Mouse (Mus musculus): ENCODE measurements around the gene Dmrtc2. TPM values are rescaled to one million over a fixed set of nuclear protein-coding genes. Genes with fewer than 3 reads are reported as not detected.
A peak's percentile ranks its signal among the peaks of the same experiment; 100 is the strongest.

Gene Dmrtc2
- polyA plus RNA-seq, 1 experiment from 2014 or later: not detected

GRCm38 (mm10) chr7:24850899-24851303 is 19.0 kb upstream of the Dmrtc2 start:
- Histone ChIP-seq H3K27ac (peak overlapping the region; percentile 99), H3K9ac (peak overlapping the region; percentile 76), H3K27me3 (replicated peaks) (no peaks in the 10 kb centered on the region), H3K36me3 (no peaks in the 10 kb centered on the region), H3K4me1 (peaks cover 83% of the 10 kb centered on the region), H3K4me3 (peak overlapping the region; percentile 55), H3K9me3 (replicated peaks) (no peaks in the 10 kb centered on the region), H3K4me2 (peak overlapping the region; percentile 75)
- 6% methylated on average over 6 of the region's 6 CpGs for WGBS (ENCODE audit: insufficient replicate concordance)
- peak; percentile 48 for ATAC-seq

- peak overlapping the region; percentile 99 for H3K27ac ChIP-seq
- no peaks in the 10 kb centered on the region for H3K9me3 ChIP-seq (replicated peaks)
- no peaks in the 10 kb centered on the region for H3K27me3 ChIP-seq (replicated peaks)
- no peak for ATAC-seq
- peak overlapping the region; percentile 55 for H3K4me3 ChIP-seq
- peak overlapping the region; percentile 76 for H3K9ac ChIP-seq
- WGBS (ENCODE audit: insufficient replicate concordance): 60% methylated on average over 5 of the region's 5 CpGs
- H3K4me1 ChIP-seq: peaks cover 81% of the 10 kb centered on the region
- H3K4me2 ChIP-seq: peak overlapping the region; percentile 75
- H3K36me3 ChIP-seq: no peaks in the 10 kb centered on the region
Observed at GRCm38 (mm10) chr7:24851596-24852325, 18.1 kb upstream of the Dmrtc2 start.

GRCm38 (mm10) chr7:24852557-24853232 is 17.2 kb upstream of the Dmrtc2 start:
- peak; percentile 95 for ATAC-seq
- peak overlapping the region; percentile 76 for H3K9ac ChIP-seq
- no peaks in the 10 kb centered on the region for H3K9me3 ChIP-seq (replicated peaks)
- H3K4me3 ChIP-seq: peak overlapping the region; percentile 55
- H3K4me2 ChIP-seq: peak overlapping the region; percentile 75
- WGBS (ENCODE audit: insufficient replicate concordance): 33% methylated on average over 8 of the region's 8 CpGs
- peaks cover 84% of the 10 kb centered on the region for H3K4me1 ChIP-seq
- no peaks in the 10 kb centered on the region for H3K36me3 ChIP-seq
- H3K27me3 ChIP-seq (replicated peaks): no peaks in the 10 kb centered on the region
- peak overlapping the region; percentile 99 for H3K27ac ChIP-seq

GRCm38 (mm10) chr7:24853233-24853563 is 16.7 kb upstream of the Dmrtc2 start:
- H3K4me1 ChIP-seq: peaks cover 89% of the 10 kb centered on the region
- H3K9ac ChIP-seq: peak overlapping the region; percentile 70
- peak overlapping the region; percentile 99 for H3K27ac ChIP-seq
- H3K9me3 ChIP-seq (replicated peaks): no peaks in the 10 kb centered on the region
- no peaks in the 10 kb centered on the region for H3K36me3 ChIP-seq
- peak; percentile 76 for ATAC-seq
- H3K4me2 ChIP-seq: peak overlapping the region; percentile 75
- H3K4me3 ChIP-seq: peak overlapping the region; percentile 10; the same call in 1 of the 2 replicates
- no peaks in the 10 kb centered on the region for H3K27me3 ChIP-seq (replicated peaks)

GRCm38 (mm10) chr7:24853695-24854094 is 16.2 kb upstream of the Dmrtc2 start:
- Histone ChIP-seq H3K27ac (peak overlapping the region; percentile 99), H3K9ac (peak overlapping the region; percentile 70), H3K36me3 (no peaks in the 10 kb centered on the region), H3K4me1 (peaks cover 94% of the 10 kb centered on the region), H3K27me3 (replicated peaks) (no peaks in the 10 kb centered on the region), H3K4me2 (peak overlapping the region; percentile 75), H3K9me3 (replicated peaks) (no peaks in the 10 kb centered on the region), H3K4me3 (peak overlapping the region; percentile 10; the same call in 1 of the 2 replicates)
- no peak for ATAC-seq
- WGBS (ENCODE audit: insufficient replicate concordance): 33% methylated on average over 7 of the region's 7 CpGs

GRCm38 (mm10) chr7:24856460-24857120 is 13.3 kb upstream of the Dmrtc2 start:
- H3K9me3 ChIP-seq (replicated peaks): no peaks in the 10 kb centered on the region
- no peaks in the 10 kb centered on the region for H3K36me3 ChIP-seq
- 44% methylated on average over 6 of the region's 6 CpGs for WGBS (ENCODE audit: insufficient replicate concordance)
- H3K4me1 ChIP-seq: peaks cover 97% of the 10 kb centered on the region
- 0 out of 2 replicates have a peak overlapping the region, but pooled peaks have one; percentile 4 for H3K9ac ChIP-seq
- H3K4me3 ChIP-seq: no peak overlapping the region
- no peaks in the 10 kb centered on the region for H3K27me3 ChIP-seq (replicated peaks)
- ATAC-seq: no peak
- no peak overlapping the region for H3K4me2 ChIP-seq
- peak overlapping the region; percentile 96; the same call in 1 of the 2 replicates for H3K27ac ChIP-seq

GRCm38 (mm10) chr7:24859234-24859633 is 10.6 kb upstream of the Dmrtc2 start:
- Histone ChIP-seq H3K27ac (peak overlapping the region; percentile 96), H3K9ac (peak overlapping the region; percentile 65), H3K27me3 (replicated peaks) (no peaks in the 10 kb centered on the region; the same call in 1 of the 2 replicates), H3K9me3 (replicated peaks) (no peaks in the 10 kb centered on the region), H3K4me1 (peaks cover 81% of the 10 kb centered on the region), H3K4me2 (peak overlapping the region; percentile 46), H3K36me3 (no peaks in the 10 kb centered on the region), H3K4me3 (no peak overlapping the region)
- 27% methylated on average over 5 of the region's 5 CpGs for WGBS (ENCODE audit: insufficient replicate concordance)
- ATAC-seq: peak; percentile 100

GRCm38 (mm10) chr7:24861913-24862312 is 7.9 kb upstream of the Dmrtc2 start, which contains the start of gene Gm9844:
Gene Gm9844, plus strand, starts transcription at chr7:24862213.
- no peak within 1 kb of the TSS for H3K9ac ChIP-seq

GRCm38 (mm10) chr7:24862853-24863252 is 7.0 kb upstream of the Dmrtc2 start:
- WGBS (ENCODE audit: insufficient replicate concordance): 47% methylated on average over 4 of the region's 4 CpGs
- Histone ChIP-seq H3K4me1 (peaks cover 48% of the 10 kb centered on the region), H3K27ac (peak overlapping the region; percentile 56; the same call in 1 of the 2 replicates)

More at GRCm38 (mm10) chr7:24861913-24862312, 7.9 kb upstream of the Dmrtc2 start, which contains the start of gene Gm9844:
- Histone ChIP-seq H3K27me3 (replicated peaks) (peaks cover 13% of the 10 kb centered on the region), H3K9me3 (replicated peaks) (no peaks in the 10 kb centered on the region), H3K36me3 (no peaks in the 10 kb centered on the region), H3K27ac (peak within 1 kb of the TSS; percentile 56), H3K4me3 (no peak within 1 kb of the TSS), H3K4me1 (peaks cover 58% of the 10 kb centered on the region), H3K4me2 (no peak within 1 kb of the TSS)
- ATAC-seq: no peak
- 69% methylated on average over 7 of the region's 7 CpGs for WGBS (ENCODE audit: insufficient replicate concordance)

GRCm38 (mm10) chr7:24864156-24864555 is 5.7 kb upstream of the Dmrtc2 start:
- Histone ChIP-seq H3K4me1 (peaks cover 35% of the 10 kb centered on the region), H3K9me3 (replicated peaks) (no peaks in the 10 kb centered on the region), H3K36me3 (no peaks in the 10 kb centered on the region), H3K27ac (no peak overlapping the region), H3K4me3 (no peak overlapping the region), H3K9ac (no peak overlapping the region), H3K27me3 (replicated peaks) (peaks cover 35% of the 10 kb centered on the region), H3K4me2 (no peak overlapping the region)
- ATAC-seq: no peak
- WGBS (ENCODE audit: insufficient replicate concordance): 33% methylated on average over 6 of the region's 6 CpGs

More at GRCm38 (mm10) chr7:24862853-24863252, 7.0 kb upstream of the Dmrtc2 start:
- no peaks in the 10 kb centered on the region for H3K36me3 ChIP-seq
- H3K9ac ChIP-seq: no peak overlapping the region
- H3K4me2 ChIP-seq: no peak overlapping the region
- H3K9me3 ChIP-seq (replicated peaks): no peaks in the 10 kb centered on the region
- no peak overlapping the region for H3K4me3 ChIP-seq
- ATAC-seq: no peak
- peaks cover 22% of the 10 kb centered on the region for H3K27me3 ChIP-seq (replicated peaks)

- Histone ChIP-seq H3K27ac (no peak overlapping the region), H3K4me2 (no peak overlapping the region), H3K4me3 (no peak overlapping the region), H3K9ac (no peak overlapping the region), H3K27me3 (replicated peaks) (peaks cover 77% of the 10 kb centered on the region), H3K9me3 (replicated peaks) (no peaks in the 10 kb centered on the region), H3K4me1 (peaks cover 4% of the 10 kb centered on the region), H3K36me3 (no peaks in the 10 kb centered on the region)
- 61% methylated on average over 17 of the region's 17 CpGs for WGBS (ENCODE audit: insufficient replicate concordance)
- ATAC-seq: no peak
Observed at GRCm38 (mm10) chr7:24869080-24869479, 777 bp upstream of the Dmrtc2 start.

- H3K27ac ChIP-seq: no peak overlapping the region
- ATAC-seq: no peak
- WGBS (ENCODE audit: insufficient replicate concordance): 64% methylated on average over 3 of the region's 3 CpGs
- no peak overlapping the region for H3K4me2 ChIP-seq
- peaks cover 2% of the 10 kb centered on the region for H3K4me1 ChIP-seq
- H3K9me3 ChIP-seq (replicated peaks): no peaks in the 10 kb centered on the region
- peaks cover 47% of the 10 kb centered on the region for H3K27me3 ChIP-seq (replicated peaks)
- no peak overlapping the region for H3K4me3 ChIP-seq
- H3K9ac ChIP-seq: no peak overlapping the region
- H3K36me3 ChIP-seq: no peaks in the 10 kb centered on the region
Observed at GRCm38 (mm10) chr7:24877588-24877987, 7.7 kb downstream of the Dmrtc2 start.

Data from liver, embryonic 12.5 days (tissue).